Mouse (Mus musculus) urinary bladder, postnatal 4 days (tissue): ENCODE measurements around the gene Epo.

Experiments used
- DNase-seq, 2 experiments: peaks; one replicate each; pipeline ENCODE4 v3.0.0; 2021 to 2022; ENCODE audit warnings: low spot score in 2 of 2

Gene Epo

GRCm38 (mm10) chr5:137476964-137477363 lies 56.1 kb downstream of the Epo start, which contains the start of gene Zan:
Zan (minus strand) TSS chr5:137477064.
- no peak for DNase-seq

- DNase-seq: no peak
Observed at GRCm38 (mm10) chr5:137474351-137474750, 58.7 kb downstream of the Epo start.

- DNase-seq: no peak
Observed at GRCm38 (mm10) chr5:137472252-137472904, 60.7 kb downstream of the Epo start.

DNA sequence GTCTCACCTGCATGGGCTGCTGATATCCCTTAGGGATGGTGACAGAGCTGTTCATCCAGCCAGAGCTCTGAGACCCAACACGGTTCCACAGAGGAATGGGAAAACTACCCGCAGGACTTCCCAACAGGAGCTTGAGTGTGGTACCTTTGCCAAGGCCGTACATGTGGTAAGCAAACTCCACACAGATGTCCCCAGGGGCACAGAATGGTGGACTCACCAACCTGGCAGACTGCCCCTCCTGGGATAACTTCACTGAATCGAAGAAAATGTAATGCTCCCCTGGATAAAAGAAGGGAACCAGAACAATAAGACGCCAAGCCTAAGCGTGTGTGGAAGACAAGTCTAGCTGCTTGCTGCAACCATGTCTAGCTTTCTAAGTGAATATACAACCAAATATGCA lies 66.1 kb downstream of the Epo start:
- DNase-seq: no peak

DNA sequence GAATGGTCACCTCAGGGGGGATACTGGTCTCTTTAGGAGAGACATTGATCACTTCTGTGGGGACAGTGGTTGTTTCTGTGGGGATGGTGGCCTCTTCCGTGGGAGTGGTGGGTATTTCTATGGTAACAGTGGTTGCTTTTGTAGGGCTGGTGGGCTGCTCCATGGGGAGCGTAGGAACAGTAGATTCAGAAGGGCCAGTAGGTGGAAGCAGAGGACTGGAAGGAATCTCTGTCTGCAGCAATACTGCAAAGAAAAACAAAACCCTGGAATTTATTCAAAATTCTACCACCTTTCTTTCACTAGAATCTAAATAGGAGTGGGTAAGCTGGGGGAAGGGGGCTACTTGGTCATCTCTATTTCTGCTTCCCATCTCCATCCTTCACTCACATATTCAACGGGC lies 68.0 kb downstream of the Epo start:
- DNase-seq: no peak

GRCm38 (mm10) chr5:137455866-137456591 lies 77.0 kb downstream of the Epo start:
- no peak for DNase-seq

DNA sequence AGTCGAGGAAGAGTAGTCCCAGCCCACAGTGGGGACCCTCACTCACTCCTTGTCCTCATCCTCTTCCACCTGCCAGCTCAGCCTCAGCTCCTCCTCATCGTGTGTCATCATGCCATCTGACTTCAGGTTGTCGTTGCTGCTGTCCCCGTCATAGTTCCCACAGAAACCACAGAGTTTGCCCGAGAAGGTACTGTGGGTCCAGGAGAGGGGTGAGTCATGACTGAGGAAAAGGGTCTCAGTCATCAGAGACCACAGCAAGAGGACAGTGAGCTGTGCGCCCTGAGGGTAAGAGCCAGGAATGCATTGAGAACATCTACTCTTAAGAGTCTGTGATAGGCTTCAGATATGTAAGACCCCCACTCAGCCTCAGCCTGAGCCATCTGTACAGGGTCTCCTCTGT lies 77.8 kb downstream of the Epo start:
- DNase-seq: no peak

DNA sequence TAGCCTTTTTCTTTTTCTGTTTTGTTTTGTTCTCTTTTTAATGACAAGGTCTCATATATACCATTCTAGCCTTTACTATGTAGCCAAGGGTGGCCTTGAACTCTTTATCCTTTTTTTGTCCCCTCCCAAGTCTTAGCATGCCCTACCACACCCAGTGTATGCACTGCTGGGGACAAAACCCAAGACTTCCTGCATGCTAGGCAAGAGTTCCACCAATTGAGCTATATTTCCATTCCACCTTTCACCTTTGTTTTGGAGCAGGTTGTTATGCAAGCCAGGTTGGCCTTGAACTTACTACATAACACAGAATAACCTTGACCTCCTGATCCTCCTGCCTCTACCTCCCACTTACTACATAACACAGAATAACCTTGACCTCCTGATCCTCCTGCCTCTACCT lies 87.5 kb downstream of the Epo start:
- DNase-seq: no peak

GRCm38 (mm10) chr5:137440216-137440855 lies 92.7 kb downstream of the Epo start:
- DNase-seq: no peak

GRCm38 (mm10) chr5:137433889-137434288 lies 99.2 kb downstream of the Epo start:
- no peak for DNase-seq
